Mouse (Mus musculus) midbrain, embryonic 16.5 days (tissue): Measurements from ENCODE around the gene Vmn1r123. TPM values are rescaled to one million over a fixed set of nuclear protein-coding genes. Genes with fewer than 3 reads are reported as not detected.
"Not testable (repeated sequence)": the region's sequence is repeated elsewhere in the genome, so short reads cannot be mapped to it uniquely, and the experiment has no call there.

Experiments used
- ATAC-seq: fragments of 200-750 bp; cut with Nextera tagmentation; 2 replicates; pipeline ENCODE4 v1.8.0; 2017; ENCODE audit warnings: moderate TSS enrichment
- H3K27ac ChIP-seq: fragments of 300-500 bp; sonication (generic); 2 replicates; pipeline ENCODE4 v1.5.1; 2014; ENCODE audit warnings: mild to moderate bottlenecking, low read length, mixed read lengths
- H3K27me3 ChIP-seq: fragments of 300-500 bp; sonication (generic); 2 replicates; pipeline ENCODE4 v1.6.1; 2014; ENCODE audit warnings: low read depth, low read length, mixed read lengths; ENCODE audit not compliant: control insufficient read depth, insufficient read depth
- H3K36me3 ChIP-seq: fragments of 300-500 bp; sonication (generic); 2 replicates; pipeline ENCODE4 v1.6.1; 2014; ENCODE audit warnings: mild to moderate bottlenecking, low read length, moderate library complexity, mixed read lengths; ENCODE audit not compliant: control insufficient read depth, insufficient read depth
- H3K4me1 ChIP-seq: fragments of 300-500 bp; sonication (generic); 2 replicates; pipeline ENCODE4 v1.6.1; 2014; ENCODE audit warnings: mild to moderate bottlenecking, low read length, mixed read lengths; ENCODE audit not compliant: control insufficient read depth, insufficient read depth
- H3K4me2 ChIP-seq: fragments of 300-500 bp; sonication (generic); 2 replicates; pipeline ENCODE4 v1.6.1; 2014; ENCODE audit warnings: mild to moderate bottlenecking, low read length, mixed read lengths
- H3K4me3 ChIP-seq: fragments of 300-500 bp; sonication (generic); 2 replicates; pipeline ENCODE4 v1.5.1; 2014; ENCODE audit warnings: low read depth, mild to moderate bottlenecking, low read length, moderate library complexity, mixed read lengths
- H3K9ac ChIP-seq: fragments of 300-500 bp; sonication (generic); 2 replicates; pipeline ENCODE4 v1.6.1; 2014; ENCODE audit warnings: low read depth, low read length, mixed read lengths
- H3K9me3 ChIP-seq: fragments of 300-500 bp; sonication (generic); replicated peaks from 2 replicates; pipeline ENCODE4 v1.6.1; 2014; ENCODE audit warnings: mild to moderate bottlenecking, low read length, mixed read lengths; ENCODE audit not compliant: control insufficient read depth, poor library complexity, severe bottlenecking
- WGBS: fragments of 180-500 bp; shearing (Covaris S2); extraction: QIAGEN DNeasy Blood & Tissue Kit; methylation state at CpG from one replicate; pipeline ENCODE4 v1.1.7; 2014; 5-methylcytosine and 5-hydroxymethylcytosine counted together
- polyA plus RNA-seq: library from polyadenylated mRNA; unstranded; fragments of >200 nt; fragmentation: Nextera tagmentation; extraction: Ambion mirVana; gene quantifications from 2 replicates; pipeline ENCODE4 v1.2.1, GENCODE M21; 2015

The Vmn1r123 gene
- polyA plus RNA-seq = not detected in 2 replicates

DNA sequence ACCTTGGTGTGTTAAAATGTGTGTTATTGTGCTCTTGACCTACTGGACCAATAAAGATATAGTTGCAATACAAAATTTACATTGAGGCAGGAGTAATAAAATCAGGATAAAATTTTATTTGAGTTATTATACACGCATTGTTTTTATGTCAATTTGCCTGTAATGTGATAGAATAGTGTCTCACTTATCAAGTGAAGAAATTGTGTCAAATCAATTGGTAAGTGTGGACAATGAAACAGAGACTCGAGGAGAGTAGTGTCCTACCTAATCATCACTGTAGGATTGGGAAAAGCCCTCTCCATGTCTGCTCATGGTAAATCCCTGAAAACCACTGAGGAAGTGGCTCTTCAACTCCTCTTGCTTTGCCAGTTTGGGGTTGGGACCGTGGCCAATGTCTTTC is at the start of gene Vmn1r123:
Gene Vmn1r123, plus strand, starts transcription at position 301 of the 400 bp plus-strand sequence.
- not testable (repeated sequence) for H3K27ac ChIP-seq, H3K36me3 ChIP-seq, H3K4me2 ChIP-seq, ATAC-seq, H3K9ac ChIP-seq, H3K9me3 ChIP-seq, H3K4me3 ChIP-seq, H3K27me3 ChIP-seq, H3K4me1 ChIP-seq
- 50% methylated on average over 1 of the region's 3 CpGs for WGBS

DNA sequence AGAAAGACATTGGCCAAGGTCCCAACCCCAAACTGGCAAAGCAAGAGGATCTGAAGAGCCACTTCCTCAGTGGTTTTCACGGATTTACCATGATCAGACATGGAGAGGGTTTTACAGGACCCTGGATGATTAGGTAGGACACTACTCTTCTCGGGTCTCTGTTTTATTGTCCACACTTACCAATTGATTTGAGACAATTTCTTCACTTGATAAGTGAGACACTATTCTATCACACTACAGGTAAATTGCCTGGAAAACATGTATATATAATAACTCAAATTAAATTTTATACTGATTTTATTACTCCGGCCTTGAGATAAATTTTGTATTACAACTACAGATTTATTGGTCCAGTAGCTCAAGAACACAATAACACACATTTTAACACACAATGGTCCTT is 28.0 kb upstream of the Vmn1r123 start, which contains the start of gene Vmn1r122:
Gene Vmn1r122, minus strand, starts transcription at position 101 of the 400 bp plus-strand sequence.
- ATAC-seq, H3K4me3 ChIP-seq, H3K4me2 ChIP-seq, H3K9ac ChIP-seq, H3K27me3 ChIP-seq, H3K4me1 ChIP-seq, H3K27ac ChIP-seq, H3K9me3 ChIP-seq, H3K36me3 ChIP-seq: not testable (repeated sequence)
- WGBS = 58% methylated on average over 2 of the region's 3 CpGs

DNA sequence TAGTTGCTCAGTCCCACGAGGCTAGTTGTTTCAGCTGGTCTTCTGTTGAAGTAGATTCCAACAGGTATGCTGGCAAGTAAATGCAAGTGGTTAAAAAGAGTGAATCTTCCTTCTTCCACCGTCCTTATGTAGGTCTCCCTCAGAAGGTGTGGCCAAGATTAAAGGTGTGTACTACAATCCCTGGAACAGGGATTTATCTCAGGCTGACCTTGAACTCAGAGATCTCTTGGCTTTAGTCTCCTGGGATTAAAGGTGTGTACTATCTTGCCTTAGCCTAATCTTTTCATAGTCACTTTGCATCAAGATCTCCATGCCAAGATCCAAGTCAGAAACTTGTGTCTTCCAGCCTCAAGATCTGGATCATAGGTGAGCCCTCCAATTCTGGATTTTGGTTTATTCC is 28.3 kb downstream of the Vmn1r123 start, which contains the start of gene Gm5157:
Gene Gm5157, minus strand, starts transcription at position 101 of the 400 bp plus-strand sequence.
- not testable (repeated sequence) for H3K27ac ChIP-seq, H3K9ac ChIP-seq, H3K4me3 ChIP-seq, H3K9me3 ChIP-seq, H3K36me3 ChIP-seq, H3K4me1 ChIP-seq, H3K27me3 ChIP-seq, ATAC-seq, H3K4me2 ChIP-seq
- WGBS = 23% methylated on average over 1 of the region's 2 CpGs

Other genes with a start within 250 kb of the Vmn1r123 start
- not detected in 2 replicates for gene Vmn1r118, start 249.8 kb upstream of the Vmn1r123 start, polyA plus RNA-seq
- gene Vmn1r119, start 149.7 kb upstream of the Vmn1r123 start, polyA plus RNA-seq = not detected in 2 replicates
- gene Vmn1r120, start 108.4 kb upstream of the Vmn1r123 start, polyA plus RNA-seq = not detected in 2 replicates
- gene Vmn1r121, start 63.7 kb upstream of the Vmn1r123 start, polyA plus RNA-seq = not detected in 2 replicates
- not detected in 2 replicates for gene Vmn1r122, start 28.1 kb upstream of the Vmn1r123 start, polyA plus RNA-seq
- not detected in 2 replicates for gene Gm5157, start 28.2 kb downstream of the Vmn1r123 start, polyA plus RNA-seq
- not detected in 2 replicates for gene Vmn1r124, start 98.4 kb downstream of the Vmn1r123 start, polyA plus RNA-seq
- gene Vmn1r125, start 110.0 kb downstream of the Vmn1r123 start, polyA plus RNA-seq = not detected in 2 replicates
- gene Vmn1r126, start 139.3 kb downstream of the Vmn1r123 start, polyA plus RNA-seq = not detected in 2 replicates
- not detected in 2 replicates for gene Vmn1r127, start 157.7 kb downstream of the Vmn1r123 start, polyA plus RNA-seq
- not detected in 2 replicates for gene Vmn1r128, start 187.2 kb downstream of the Vmn1r123 start, polyA plus RNA-seq
- gene Vmn1r129, start 199.1 kb downstream of the Vmn1r123 start, polyA plus RNA-seq = not detected in 2 replicates